Mouse (Mus musculus): ENCODE results near the gene Gm38431. TPM values are rescaled to one million over a fixed set of nuclear protein-coding genes. Genes with fewer than 3 reads are reported as not detected.

Gene Gm38431
- polyA plus RNA-seq, 1 experiment from 2014 or later, result 1.6 TPM

DNA sequence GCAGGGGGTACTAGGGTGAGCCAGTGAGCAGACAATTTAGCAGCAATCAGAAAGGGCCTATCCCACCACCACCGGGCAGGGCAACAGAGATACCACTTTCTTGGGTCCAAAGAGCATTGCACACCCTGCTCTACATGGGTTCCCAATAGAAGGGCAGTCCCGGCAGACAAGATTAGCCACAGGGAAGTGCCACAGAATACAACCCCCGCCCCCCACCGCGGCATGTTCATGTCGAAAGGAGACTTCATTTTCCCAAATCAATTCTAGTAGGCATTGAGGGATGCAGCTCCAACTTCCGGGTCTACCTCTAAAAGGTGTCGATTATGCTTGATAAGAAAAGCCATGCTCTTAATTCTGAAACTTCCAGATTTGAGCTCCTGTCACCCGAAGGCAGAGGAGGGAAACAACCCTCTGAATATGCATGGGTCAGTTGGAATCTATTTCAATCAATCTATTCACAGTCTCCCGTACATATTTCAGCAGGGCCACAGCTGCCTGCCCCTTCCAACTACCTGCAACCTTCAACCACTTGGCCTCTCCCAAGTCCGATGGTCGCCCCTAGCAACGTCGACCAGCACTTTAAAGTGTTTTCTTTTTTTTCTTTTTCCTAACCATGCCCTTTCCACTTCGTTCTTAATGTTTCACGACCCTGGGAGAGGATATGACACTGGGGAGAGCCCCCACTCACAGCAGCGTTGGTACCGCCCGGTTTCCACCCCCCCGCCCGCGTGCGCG is 658 bp downstream of the Gm38431 start:
- WGBS, result 3% methylated on average over 24 of the region's 24 CpGs
- H3K4me3 ChIP-seq (replicated peaks; ENCODE audit: low read length), result peak overlapping the region; percentile 68
- no peak; the same call in 1 of the 2 replicates for ATAC-seq (ENCODE audit: low FRiP score)

DNA sequence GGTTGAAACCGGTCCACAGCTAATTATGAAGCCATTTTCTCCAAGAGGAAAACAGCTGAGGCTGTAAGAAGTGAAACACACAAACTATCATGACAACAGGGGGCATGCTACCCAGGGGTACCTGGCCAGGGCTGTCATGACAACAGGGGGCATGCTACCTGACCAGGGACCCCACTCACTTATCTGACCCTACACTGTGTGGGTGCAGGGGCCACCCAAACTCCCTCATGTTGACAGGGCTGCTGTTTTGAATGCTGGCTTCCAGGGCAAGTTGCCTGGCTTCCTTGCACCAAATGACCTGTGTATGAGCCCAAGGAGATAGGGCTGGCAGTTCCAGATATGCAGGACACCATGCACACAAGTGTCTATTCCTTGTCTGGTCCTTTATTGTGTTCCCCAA is 1.3 kb downstream of the Gm38431 start:
- ATAC-seq (ENCODE audit: low FRiP score), result no peak
- Histone ChIP-seq H3K27ac (no peak overlapping the region), H3K4me1 (replicated peaks; ENCODE audit: control insufficient read depth, insufficient read depth, low read length) (peaks cover 18% of the 10 kb centered on the region), H3K4me2 (replicated peaks) (peak overlapping the region; percentile 86), H3K4me3 (replicated peaks; ENCODE audit: low read length) (peak overlapping the region; percentile 68), H3K27me3 (ENCODE audit: control insufficient read depth, insufficient read depth, low read length) (no peaks in the 10 kb centered on the region), H3K9me3 (ENCODE audit: control insufficient read depth, low read length) (no peaks in the 10 kb centered on the region), H3K9ac (peak overlapping the region; percentile 75), H3K36me3 (replicated peaks; ENCODE audit: control insufficient read depth, insufficient read depth) (peaks cover 42% of the 10 kb centered on the region)
- WGBS, result 90% methylated on average over 1 of the region's 1 CpGs
- DNase-seq (ENCODE audit: low spot score), result no peak

More for the DNA sequence above, 658 bp downstream of the Gm38431 start:
- Histone ChIP-seq H3K4me1 (replicated peaks; ENCODE audit: control insufficient read depth, insufficient read depth, low read length) (peaks cover 18% of the 10 kb centered on the region), H3K27me3 (ENCODE audit: control insufficient read depth, insufficient read depth, low read length) (no peaks in the 10 kb centered on the region), H3K36me3 (replicated peaks; ENCODE audit: control insufficient read depth, insufficient read depth) (peaks cover 36% of the 10 kb centered on the region), H3K4me2 (replicated peaks) (peak overlapping the region; percentile 86), H3K27ac (peak overlapping the region; percentile 91), H3K9me3 (ENCODE audit: control insufficient read depth, low read length) (no peaks in the 10 kb centered on the region), H3K9ac (peak overlapping the region; percentile 75)
- peak; percentile 26 for DNase-seq (ENCODE audit: low spot score)

DNA sequence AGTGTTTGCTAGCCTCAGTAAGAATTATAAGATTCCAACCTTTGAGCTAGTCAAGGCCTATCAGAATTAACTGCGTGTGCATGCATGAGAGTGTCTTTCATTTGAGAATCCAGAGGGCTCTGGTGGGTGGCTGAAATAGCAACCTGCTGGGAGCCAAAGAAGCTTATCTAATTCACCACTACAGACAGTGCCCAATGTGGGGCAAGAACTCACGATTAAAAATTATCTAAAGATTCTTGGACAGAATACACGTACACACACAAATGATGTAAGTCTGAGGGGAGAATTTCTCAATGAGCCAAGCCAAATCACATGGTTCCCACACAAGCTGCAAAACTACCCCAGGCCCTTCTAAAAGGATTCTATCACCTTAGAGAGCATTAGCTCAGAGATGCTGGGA is 8.5 kb downstream of the Gm38431 start:
- no peak for ATAC-seq (ENCODE audit: low FRiP score)
- 92% methylated on average over 3 of the region's 3 CpGs for WGBS

DNA sequence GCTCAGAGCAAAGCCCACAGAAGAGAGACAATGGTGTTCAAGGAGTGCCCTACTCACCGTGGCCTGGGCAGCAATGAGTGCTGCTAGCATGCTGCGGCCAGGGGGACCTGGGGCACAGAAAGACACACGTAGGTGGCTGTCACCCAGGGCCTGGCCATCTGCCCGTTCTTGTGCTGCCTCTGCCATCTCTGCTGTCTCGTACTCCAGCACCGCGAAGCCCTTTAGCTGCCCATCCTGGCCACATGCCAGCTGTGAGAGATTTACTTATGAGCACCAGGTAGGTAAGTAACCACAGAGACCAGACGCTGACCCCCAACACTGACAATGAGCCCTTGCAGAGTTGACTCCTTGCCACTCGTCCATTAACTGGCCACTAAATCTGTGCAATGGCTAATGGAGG is 10.7 kb downstream of the Gm38431 start:
- no peaks in the 10 kb centered on the region for H3K9me3 ChIP-seq (ENCODE audit: control insufficient read depth, low read length)
- H3K4me1 ChIP-seq (replicated peaks; ENCODE audit: control insufficient read depth, insufficient read depth, low read length), result no peaks in the 10 kb centered on the region
- DNase-seq (ENCODE audit: low spot score) (no peak), ATAC-seq (ENCODE audit: low FRiP score) (no peak)
- H3K4me3 ChIP-seq (replicated peaks; ENCODE audit: low read length), result no peak overlapping the region
- no peak overlapping the region for H3K9ac ChIP-seq
- H3K27me3 ChIP-seq (ENCODE audit: control insufficient read depth, insufficient read depth, low read length), result no peaks in the 10 kb centered on the region
- WGBS, result 82% methylated on average over 9 of the region's 9 CpGs
- H3K36me3 ChIP-seq (replicated peaks; ENCODE audit: control insufficient read depth, insufficient read depth), result peaks cover 98% of the 10 kb centered on the region
- H3K4me2 ChIP-seq (replicated peaks), result no peak overlapping the region
- no peak overlapping the region for H3K27ac ChIP-seq

More for the DNA sequence above, 8.5 kb downstream of the Gm38431 start:
- Histone ChIP-seq H3K27ac (no peak overlapping the region), H3K4me3 (replicated peaks; ENCODE audit: low read length) (no peak overlapping the region), H3K27me3 (ENCODE audit: control insufficient read depth, insufficient read depth, low read length) (no peaks in the 10 kb centered on the region), H3K4me1 (replicated peaks; ENCODE audit: control insufficient read depth, insufficient read depth, low read length) (no peaks in the 10 kb centered on the region), H3K9me3 (ENCODE audit: control insufficient read depth, low read length) (no peaks in the 10 kb centered on the region), H3K4me2 (replicated peaks) (no peak overlapping the region), H3K9ac (no peak overlapping the region), H3K36me3 (replicated peaks; ENCODE audit: control insufficient read depth, insufficient read depth) (peaks cover 98% of the 10 kb centered on the region)
- DNase-seq (ENCODE audit: low spot score), result no peak

DNA sequence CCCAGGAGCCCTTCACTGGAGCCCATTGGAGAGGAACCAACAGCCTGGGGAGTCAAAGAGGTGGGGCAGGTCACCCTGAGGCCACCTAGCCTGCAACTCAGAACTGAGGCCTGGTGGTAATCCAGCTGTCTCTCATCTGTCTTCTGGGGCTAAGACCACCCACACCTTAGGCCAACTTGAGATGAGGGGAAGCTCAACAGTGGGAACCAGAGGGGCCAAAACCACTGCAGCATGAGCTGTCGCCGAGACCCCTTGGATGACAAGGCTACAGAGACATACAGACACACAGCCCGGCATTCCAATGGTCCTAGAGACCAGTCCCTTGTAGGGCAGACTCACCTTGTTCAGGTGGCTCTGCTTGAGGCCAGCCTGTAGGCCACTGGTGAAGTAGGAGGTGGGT is 16.2 kb downstream of the Gm38431 start:
- Histone ChIP-seq H3K27me3 (ENCODE audit: control insufficient read depth, insufficient read depth, low read length) (no peaks in the 10 kb centered on the region), H3K4me2 (replicated peaks) (no peak overlapping the region), H3K27ac (no peak overlapping the region), H3K36me3 (replicated peaks; ENCODE audit: control insufficient read depth, insufficient read depth) (peaks cover 66% of the 10 kb centered on the region), H3K9ac (no peak overlapping the region), H3K9me3 (ENCODE audit: control insufficient read depth, low read length) (no peaks in the 10 kb centered on the region), H3K4me1 (replicated peaks; ENCODE audit: control insufficient read depth, insufficient read depth, low read length) (peaks cover 12% of the 10 kb centered on the region), H3K4me3 (replicated peaks; ENCODE audit: low read length) (no peak overlapping the region)
- 90% methylated on average over 3 of the region's 3 CpGs for WGBS
- no peak for ATAC-seq (ENCODE audit: low FRiP score)
- no peak for DNase-seq (ENCODE audit: low spot score)

DNA sequence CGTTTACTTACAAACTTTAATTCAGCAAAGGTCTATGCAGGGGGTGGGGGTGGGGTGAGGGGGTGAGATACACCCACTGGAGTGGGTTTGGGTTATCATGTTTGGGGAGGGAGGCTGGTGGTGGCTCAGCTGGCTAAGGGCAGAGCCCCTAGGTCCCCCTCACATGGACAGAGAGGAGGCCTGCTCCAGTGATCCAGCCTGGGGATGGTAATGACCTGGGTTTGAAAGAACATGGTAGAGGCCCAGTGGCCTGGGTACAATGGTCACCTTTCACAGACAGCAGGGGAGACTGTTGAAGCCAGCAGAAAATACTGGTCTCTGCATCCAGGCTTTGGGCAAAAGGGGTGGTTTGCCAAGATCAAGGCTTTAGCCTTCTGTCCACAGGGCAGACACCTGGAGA is 17.6 kb downstream of the Gm38431 start:
- no peak for ATAC-seq (ENCODE audit: low FRiP score)
- Histone ChIP-seq H3K9ac (no peak overlapping the region), H3K4me2 (replicated peaks) (peak overlapping the region; percentile 76; the same call in 1 of the 2 replicates), H3K27ac (no peak overlapping the region), H3K9me3 (ENCODE audit: control insufficient read depth, low read length) (no peaks in the 10 kb centered on the region), H3K36me3 (replicated peaks; ENCODE audit: control insufficient read depth, insufficient read depth) (peaks cover 57% of the 10 kb centered on the region), H3K4me3 (replicated peaks; ENCODE audit: low read length) (no peak overlapping the region), H3K27me3 (ENCODE audit: control insufficient read depth, insufficient read depth, low read length) (no peaks in the 10 kb centered on the region), H3K4me1 (replicated peaks; ENCODE audit: control insufficient read depth, insufficient read depth, low read length) (peaks cover 12% of the 10 kb centered on the region)
- WGBS, result 94% methylated on average over 1 of the region's 1 CpGs
- DNase-seq (ENCODE audit: low spot score), result no peak

DNA sequence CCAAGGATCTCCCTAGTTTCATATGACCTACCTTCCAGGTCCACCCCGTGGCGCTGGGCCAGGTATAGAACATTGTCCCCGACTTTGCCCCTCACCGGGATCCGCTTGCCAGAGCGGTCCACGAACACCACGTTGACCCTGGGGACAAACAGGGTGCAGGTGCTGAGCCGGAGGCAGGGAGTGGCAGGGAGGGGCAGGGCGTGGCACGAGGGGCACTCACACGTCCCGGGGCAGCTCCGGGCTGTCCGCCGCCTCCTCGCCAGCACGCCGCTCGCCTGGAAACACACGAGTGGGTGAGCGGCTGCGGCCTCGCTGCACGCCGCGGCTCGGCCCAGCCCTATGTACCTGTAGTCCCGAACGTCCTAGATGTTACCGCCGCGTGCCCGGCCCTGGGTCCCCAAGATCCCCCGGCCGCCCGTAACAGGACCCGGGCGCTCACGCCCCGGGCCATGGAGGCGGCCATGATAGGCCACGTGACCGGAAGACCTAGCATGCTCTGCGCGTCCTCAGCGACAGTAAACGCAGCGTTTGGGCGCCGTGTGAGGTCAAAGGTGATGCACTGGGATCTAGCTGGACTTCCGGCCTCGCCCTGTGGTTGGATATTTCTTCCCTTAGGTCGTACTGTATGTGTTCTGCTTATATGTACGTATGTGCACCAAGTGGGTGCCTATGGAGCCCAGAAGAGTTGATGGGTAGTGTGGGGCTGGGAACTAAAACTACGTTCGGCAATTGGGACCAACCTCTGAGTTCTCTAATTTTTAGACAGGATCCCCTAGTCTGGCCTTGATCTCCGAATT is 18.6 kb downstream of the Gm38431 start, which contains the start of the genes Gm49373 and Fdx1l:
Gm49373 (minus strand) TSS at position 53 of the 797 bp plus-strand sequence.
Fdx1l (minus strand) TSS at position 571 of the 797 bp plus-strand sequence.
- 3% methylated on average over 58 of the region's 58 CpGs for WGBS

DNA sequence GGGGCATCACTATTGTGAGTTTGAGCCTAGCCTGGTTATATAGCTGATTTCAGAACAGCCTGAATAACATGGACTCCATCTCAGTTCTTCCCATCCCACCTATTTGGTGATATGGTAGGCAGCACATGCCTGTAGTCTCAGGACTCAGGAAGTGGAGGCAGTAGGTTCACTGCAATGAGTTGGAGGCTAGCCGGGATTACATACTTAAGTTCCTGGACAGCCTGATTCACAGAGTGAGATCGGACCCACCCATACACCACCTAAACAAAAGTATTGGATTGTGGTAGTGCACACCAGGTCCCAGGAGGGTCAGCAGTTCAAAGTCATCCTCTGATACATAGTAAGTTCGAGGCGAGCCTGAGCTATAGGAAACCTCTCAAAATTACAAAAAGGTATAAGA is 19.2 kb downstream of the Gm38431 start:
- H3K9me3 ChIP-seq (ENCODE audit: control insufficient read depth, low read length), result no peaks in the 10 kb centered on the region
- ATAC-seq (ENCODE audit: low FRiP score) (0 out of 2 replicates have a peak, but pooled peaks have one; percentile 2), DNase-seq (ENCODE audit: low spot score) (no peak)
- peaks cover 12% of the 10 kb centered on the region for H3K4me1 ChIP-seq (replicated peaks; ENCODE audit: control insufficient read depth, insufficient read depth, low read length)
- peaks cover 53% of the 10 kb centered on the region for H3K36me3 ChIP-seq (replicated peaks; ENCODE audit: control insufficient read depth, insufficient read depth)
- H3K27me3 ChIP-seq (ENCODE audit: control insufficient read depth, insufficient read depth, low read length), result no peaks in the 10 kb centered on the region
- 22% methylated on average over 4 of the region's 4 CpGs for WGBS
- H3K27ac ChIP-seq, result no peak overlapping the region
- H3K4me3 ChIP-seq (replicated peaks; ENCODE audit: low read length), result peak overlapping the region; percentile 73
- peak overlapping the region; percentile 78 for H3K9ac ChIP-seq
- H3K4me2 ChIP-seq (replicated peaks), result peak overlapping the region; percentile 76

More for the DNA sequence above, 18.6 kb downstream of the Gm38431 start, which contains the start of the genes Gm49373 and Fdx1l:
- Histone ChIP-seq H3K4me1 (replicated peaks; ENCODE audit: control insufficient read depth, insufficient read depth, low read length) (peaks cover 12% of the 10 kb centered on the region), H3K27me3 (ENCODE audit: control insufficient read depth, insufficient read depth, low read length) (no peaks in the 10 kb centered on the region), H3K9me3 (ENCODE audit: control insufficient read depth, low read length) (no peaks in the 10 kb centered on the region), H3K9ac (peak within 1 kb of the TSS; percentile 78), H3K27ac (peak within 1 kb of the TSS; percentile 70; the same call in 1 of the 2 replicates), H3K4me2 (replicated peaks) (peak within 1 kb of the TSS; percentile 76), H3K4me3 (replicated peaks; ENCODE audit: low read length) (peak within 1 kb of the TSS; percentile 73), H3K36me3 (replicated peaks; ENCODE audit: control insufficient read depth, insufficient read depth) (peaks cover 53% of the 10 kb centered on the region)
- DNase-seq (ENCODE audit: low spot score), result peak; percentile 88
- ATAC-seq (ENCODE audit: low FRiP score), result peak; percentile 95

All from hindbrain, embryonic 14.5 days (tissue).